Mouse (Mus musculus): ENCODE results near the gene Cox7a1. TPM values are rescaled to one million over a fixed set of nuclear protein-coding genes. Genes with fewer than 3 reads are reported as not detected.

Cox7a1 gene
- polyA plus RNA-seq, 1 experiment = 5.2 TPM

GRCm38 (mm10) chr7:30221433-30221832 is 37.5 kb downstream of the Cox7a1 start:
- Histone ChIP-seq H3K4me3 (ENCODE audit: control insufficient read depth, low read depth, low read length) (no peak overlapping the region), H3K27me3 (ENCODE audit: control insufficient read depth, insufficient read depth, low read length) (no peaks in the 10 kb centered on the region), H3K36me3 (ENCODE audit: control insufficient read depth, insufficient read depth, low read length) (no peaks in the 10 kb centered on the region; the same call in 1 of the 2 replicates), H3K27ac (ENCODE audit: control insufficient read depth, insufficient read depth, low read depth, low read length) (no peak overlapping the region), H3K4me1 (ENCODE audit: control insufficient read depth, insufficient read depth, low read length) (peaks cover 14% of the 10 kb centered on the region)
- no peak for TF ChIP-seq CTCF (IDR thresholded peaks at IDR 0.05; ENCODE audit: control insufficient read depth, insufficient read depth, insufficient replicate concordance, low read depth, low read length)
- TF ChIP-seq POLR2A (IDR thresholded peaks at IDR 0.05; ENCODE audit: control insufficient read depth, low read depth, low read length) = no peak

GRCm38 (mm10) chr7:30222205-30222604 is 38.3 kb downstream of the Cox7a1 start:
- Histone ChIP-seq H3K27ac (ENCODE audit: control insufficient read depth, insufficient read depth, low read depth, low read length) (no peak overlapping the region), H3K4me1 (ENCODE audit: control insufficient read depth, insufficient read depth, low read length) (peaks cover 10% of the 10 kb centered on the region), H3K27me3 (ENCODE audit: control insufficient read depth, insufficient read depth, low read length) (no peaks in the 10 kb centered on the region), H3K4me3 (ENCODE audit: control insufficient read depth, low read depth, low read length) (no peak overlapping the region), H3K36me3 (ENCODE audit: control insufficient read depth, insufficient read depth, low read length) (peaks cover 2% of the 10 kb centered on the region; the same call in 1 of the 2 replicates)
- TF ChIP-seq CTCF (IDR thresholded peaks at IDR 0.05; ENCODE audit: control insufficient read depth, insufficient read depth, insufficient replicate concordance, low read depth, low read length) = no peak
- no peak for TF ChIP-seq POLR2A (IDR thresholded peaks at IDR 0.05; ENCODE audit: control insufficient read depth, low read depth, low read length)

GRCm38 (mm10) chr7:30224206-30224605 is 40.3 kb downstream of the Cox7a1 start:
- H3K27ac ChIP-seq (ENCODE audit: control insufficient read depth, insufficient read depth, low read depth, low read length) = no peak overlapping the region
- TF ChIP-seq POLR2A (IDR thresholded peaks at IDR 0.05; ENCODE audit: control insufficient read depth, low read depth, low read length) = no peak
- no peak for TF ChIP-seq CTCF (IDR thresholded peaks at IDR 0.05; ENCODE audit: control insufficient read depth, insufficient read depth, insufficient replicate concordance, low read depth, low read length)
- no peak overlapping the region for H3K4me3 ChIP-seq (ENCODE audit: control insufficient read depth, low read depth, low read length)
- H3K27me3 ChIP-seq (ENCODE audit: control insufficient read depth, insufficient read depth, low read length) = no peaks in the 10 kb centered on the region
- H3K36me3 ChIP-seq (ENCODE audit: control insufficient read depth, insufficient read depth, low read length) = peaks cover 2% of the 10 kb centered on the region; the same call in 1 of the 2 replicates
- peaks cover 5% of the 10 kb centered on the region for H3K4me1 ChIP-seq (ENCODE audit: control insufficient read depth, insufficient read depth, low read length)

GRCm38 (mm10) chr7:30231328-30231668 is 47.4 kb downstream of the Cox7a1 start:
- Histone ChIP-seq H3K4me3 (ENCODE audit: control insufficient read depth, low read depth, low read length) (peak overlapping the region; percentile 97), H3K4me1 (ENCODE audit: control insufficient read depth, insufficient read depth, low read length) (peaks cover 14% of the 10 kb centered on the region), H3K27me3 (ENCODE audit: control insufficient read depth, insufficient read depth, low read length) (no peaks in the 10 kb centered on the region), H3K27ac (ENCODE audit: control insufficient read depth, insufficient read depth, low read depth, low read length) (peak overlapping the region; percentile 79), H3K36me3 (ENCODE audit: control insufficient read depth, insufficient read depth, low read length) (peaks cover 2% of the 10 kb centered on the region; the same call in 1 of the 2 replicates)
- TF ChIP-seq CTCF (IDR thresholded peaks at IDR 0.05; ENCODE audit: control insufficient read depth, insufficient read depth, insufficient replicate concordance, low read depth, low read length) = no peak
- TF ChIP-seq POLR2A (IDR thresholded peaks at IDR 0.05; ENCODE audit: control insufficient read depth, low read depth, low read length) = no peak

- TF ChIP-seq CTCF (IDR thresholded peaks at IDR 0.05; ENCODE audit: control insufficient read depth, insufficient read depth, insufficient replicate concordance, low read depth, low read length) = no peak
- TF ChIP-seq POLR2A (IDR thresholded peaks at IDR 0.05; ENCODE audit: control insufficient read depth, low read depth, low read length) = peak; percentile 77
- Histone ChIP-seq H3K27me3 (ENCODE audit: control insufficient read depth, insufficient read depth, low read length) (no peaks in the 10 kb centered on the region), H3K4me1 (ENCODE audit: control insufficient read depth, insufficient read depth, low read length) (peaks cover 14% of the 10 kb centered on the region), H3K4me3 (ENCODE audit: control insufficient read depth, low read depth, low read length) (peak within 1 kb of the TSS; percentile 97), H3K27ac (ENCODE audit: control insufficient read depth, insufficient read depth, low read depth, low read length) (peak within 1 kb of the TSS; percentile 93), H3K36me3 (ENCODE audit: control insufficient read depth, insufficient read depth, low read length) (peaks cover 1% of the 10 kb centered on the region; the same call in 1 of the 2 replicates)
Measured at GRCm38 (mm10) chr7:30231669-30232454, 47.9 kb downstream of the Cox7a1 start, which contains the start of the genes Polr2i and Tbcb. Gene Polr2i, plus strand, starts transcription at chr7:30231948. Gene Tbcb, minus strand, starts transcription at chr7:30232272.

- no peaks in the 10 kb centered on the region for H3K27me3 ChIP-seq (ENCODE audit: control insufficient read depth, insufficient read depth, low read length)
- H3K4me3 ChIP-seq (ENCODE audit: control insufficient read depth, low read depth, low read length) = peak overlapping the region; percentile 97
- no peaks in the 10 kb centered on the region; the same call in 1 of the 2 replicates for H3K36me3 ChIP-seq (ENCODE audit: control insufficient read depth, insufficient read depth, low read length)
- H3K4me1 ChIP-seq (ENCODE audit: control insufficient read depth, insufficient read depth, low read length) = peaks cover 14% of the 10 kb centered on the region
- H3K27ac ChIP-seq (ENCODE audit: control insufficient read depth, insufficient read depth, low read depth, low read length) = peak overlapping the region; percentile 93
- TF ChIP-seq POLR2A (IDR thresholded peaks at IDR 0.05; ENCODE audit: control insufficient read depth, low read depth, low read length) (no peak; the same call in 1 of the 2 replicates), CTCF (IDR thresholded peaks at IDR 0.05; ENCODE audit: control insufficient read depth, insufficient read depth, insufficient replicate concordance, low read depth, low read length) (peak; percentile 36; the same call in 1 of the 2 replicates)
Measured at GRCm38 (mm10) chr7:30232631-30233148, 48.7 kb downstream of the Cox7a1 start.

- no peak for TF ChIP-seq POLR2A (IDR thresholded peaks at IDR 0.05; ENCODE audit: control insufficient read depth, low read depth, low read length)
- no peak for TF ChIP-seq CTCF (IDR thresholded peaks at IDR 0.05; ENCODE audit: control insufficient read depth, insufficient read depth, insufficient replicate concordance, low read depth, low read length)
- Histone ChIP-seq H3K4me1 (ENCODE audit: control insufficient read depth, insufficient read depth, low read length) (peaks cover 14% of the 10 kb centered on the region), H3K27me3 (ENCODE audit: control insufficient read depth, insufficient read depth, low read length) (no peaks in the 10 kb centered on the region), H3K36me3 (ENCODE audit: control insufficient read depth, insufficient read depth, low read length) (no peaks in the 10 kb centered on the region), H3K27ac (ENCODE audit: control insufficient read depth, insufficient read depth, low read depth, low read length) (peak overlapping the region; percentile 5; the same call in 1 of the 2 replicates), H3K4me3 (ENCODE audit: control insufficient read depth, low read depth, low read length) (peak overlapping the region; percentile 97)
Measured at GRCm38 (mm10) chr7:30233387-30233786, 49.4 kb downstream of the Cox7a1 start.

Data from testis, adult 2 months (tissue).